Mouse (Mus musculus) layer of hippocampus, adult 9-11 months (tissue): ENCODE results near the gene Zfp128.
A peak's percentile ranks its signal among the peaks of the same experiment; 100 is the strongest.
"Not testable (repeated sequence)": the region's sequence is repeated elsewhere in the genome, so short reads cannot be mapped to it uniquely, and the experiment has no call there.

Source experiments
- DNase-seq: peaks from one replicate; pipeline ENCODE4 v3.0.0; 2022

The Zfp128 gene

GRCm38 (mm10) chr7:12880911-12881660 lies at the start of gene Zfp128:
Gene Zfp128, plus strand, starts transcription at chr7:12881177.
- peak; percentile 96 for DNase-seq

GRCm38 (mm10) chr7:12834162-12835120 lies 46.5 kb upstream of the Zfp128 start, which contains the start of gene Zfp110:
Gene Zfp110, plus strand, starts transcription at chr7:12834761.
- peak; percentile 85 for DNase-seq

- DNase-seq = peak; percentile 3
These were observed 45.7 kb upstream of the Zfp128 start for GRCm38 (mm10) chr7:12835193-12835671.

- DNase-seq = no peak
These were observed 45.2 kb upstream of the Zfp128 start for GRCm38 (mm10) chr7:12835779-12836178.

- DNase-seq = no peak
These were observed 6.7 kb upstream of the Zfp128 start for GRCm38 (mm10) chr7:12874301-12874700.

GRCm38 (mm10) chr7:12880036-12880435 lies 941 bp upstream of the Zfp128 start:
- no peak for DNase-seq

- DNase-seq = not testable (repeated sequence)
These were observed 480 bp upstream of the Zfp128 start for GRCm38 (mm10) chr7:12880497-12880896.

GRCm38 (mm10) chr7:12886563-12887266 lies 5.7 kb downstream of the Zfp128 start:
- no peak for DNase-seq

- DNase-seq = no peak
These were observed 6.6 kb downstream of the Zfp128 start for GRCm38 (mm10) chr7:12887585-12887984.

GRCm38 (mm10) chr7:12890928-12891327 lies 10.0 kb downstream of the Zfp128 start:
- DNase-seq = no peak

GRCm38 (mm10) chr7:12891334-12891733 lies 10.4 kb downstream of the Zfp128 start:
- no peak for DNase-seq

- DNase-seq = peak; percentile 98
These were observed 16.9 kb downstream of the Zfp128 start, which contains the start of gene Zscan22 for GRCm38 (mm10) chr7:12897655-12898410. Gene Zscan22, plus strand, starts transcription at chr7:12897815.

- DNase-seq = no peak
These were observed 20.5 kb downstream of the Zfp128 start for GRCm38 (mm10) chr7:12901517-12901916.

- DNase-seq = no peak
These were observed 22.6 kb downstream of the Zfp128 start for GRCm38 (mm10) chr7:12903623-12904022.

- no peak for DNase-seq
These were observed 24.2 kb downstream of the Zfp128 start for GRCm38 (mm10) chr7:12905146-12905545.

- peak; percentile 71 for DNase-seq
These were observed 28.6 kb downstream of the Zfp128 start for GRCm38 (mm10) chr7:12909498-12909962.

GRCm38 (mm10) chr7:12910181-12910668 lies 29.2 kb downstream of the Zfp128 start:
- peak; percentile 50 for DNase-seq

GRCm38 (mm10) chr7:12913556-12913955 lies 32.6 kb downstream of the Zfp128 start:
- no peak for DNase-seq

- DNase-seq = not testable (repeated sequence)
These were observed 39.5 kb downstream of the Zfp128 start for GRCm38 (mm10) chr7:12920495-12920894.

GRCm38 (mm10) chr7:12921318-12921704 lies 40.3 kb downstream of the Zfp128 start:
- no peak for DNase-seq

GRCm38 (mm10) chr7:12921705-12922465 lies 40.9 kb downstream of the Zfp128 start, which contains the start of gene Rps5:
Gene Rps5, plus strand, starts transcription at chr7:12922290.
- peak; percentile 99 for DNase-seq
